Mouse (Mus musculus) heart, embryonic 16.5 days (tissue): ENCODE results near the gene Klri1. TPM values are rescaled to one million over a fixed set of nuclear protein-coding genes. Genes with fewer than 3 reads are reported as not detected.

Experiments used
- ATAC-seq: fragments of 200-750 bp; cut with Nextera tagmentation; replicated peaks from 2 replicates; pipeline ENCODE4 v1.8.0; 2017; ENCODE audit warnings: moderate number of reproducible peaks; ENCODE audit not compliant: insufficient read depth, low FRiP score; ENCODE audit errors: extremely low read depth
- H3K27ac ChIP-seq: fragments of 300-500 bp; sonication (generic); 2 replicates; pipeline ENCODE4 v1.5.1; 2014; ENCODE audit warnings: mild to moderate bottlenecking, low read length, control low read depth, moderate library complexity
- H3K27me3 ChIP-seq: fragments of 300-500 bp; sonication (generic); 2 replicates; pipeline ENCODE4 v1.6.1; 2014; ENCODE audit warnings: low read length, mixed read lengths; ENCODE audit not compliant: control insufficient read depth, insufficient read depth
- H3K36me3 ChIP-seq: fragments of 300-500 bp; sonication (generic); 2 replicates; pipeline ENCODE4 v1.6.1; 2014; ENCODE audit not compliant: control insufficient read depth, insufficient read depth
- H3K4me1 ChIP-seq: fragments of 300-500 bp; sonication (generic); 2 replicates; pipeline ENCODE4 v1.6.1; 2014; ENCODE audit warnings: low read length, mixed read lengths; ENCODE audit not compliant: control insufficient read depth, insufficient read depth
- H3K4me2 ChIP-seq: fragments of 300-500 bp; sonication (generic); 2 replicates; pipeline ENCODE4 v1.6.1; 2014; ENCODE audit warnings: low read depth, mild to moderate bottlenecking, control low read depth, low read length
- H3K4me3 ChIP-seq: fragments of 300-500 bp; sonication (generic); 2 replicates; pipeline ENCODE4 v1.5.1; 2014; ENCODE audit warnings: mild to moderate bottlenecking, control low read depth, low read length
- H3K9ac ChIP-seq: fragments of 300-500 bp; sonication (generic); 2 replicates; pipeline ENCODE4 v1.6.1; 2014; ENCODE audit warnings: low read length, control low read depth
- H3K9me3 ChIP-seq: fragments of 300-500 bp; sonication (generic); replicated peaks from 2 replicates; pipeline ENCODE4 v1.6.1; 2016; ENCODE audit warnings: low read length; ENCODE audit not compliant: control insufficient read depth
- WGBS: fragments of 180-500 bp; shearing (Covaris S2); extraction: QIAGEN DNeasy Blood & Tissue Kit; methylation state at CpG from one replicate; pipeline ENCODE4 v1.1.7; 2014; 5-methylcytosine and 5-hydroxymethylcytosine counted together
- polyA plus RNA-seq: library from polyadenylated mRNA; unstranded; fragments of >200 nt; fragmentation: Nextera tagmentation; extraction: Ambion mirVana; gene quantifications from 2 replicates; pipeline ENCODE4 v1.2.1, GENCODE M21; 2015

The Klri1 gene
- polyA plus RNA-seq = not detected in 2 replicates

DNA sequence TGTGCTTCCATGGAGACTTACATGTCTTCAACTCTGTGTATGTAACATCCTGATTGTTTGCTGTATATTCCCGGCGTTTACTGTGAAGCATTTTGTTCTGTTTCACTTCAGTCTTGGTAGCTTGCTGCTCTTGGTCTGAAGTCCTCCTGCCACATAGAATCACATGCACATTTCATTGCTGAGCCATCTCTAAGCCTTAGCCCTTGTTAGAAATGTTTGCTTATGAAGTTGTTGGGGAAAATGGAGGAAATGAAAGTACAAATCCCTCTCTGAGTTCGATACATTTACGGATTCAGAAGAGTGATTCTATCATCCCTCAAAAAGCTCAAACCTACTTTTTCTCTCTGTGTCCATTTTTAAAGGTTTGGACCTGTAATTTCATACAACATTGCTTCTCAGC is at the start of gene Klri1:
TSS of gene Klri1 (minus strand) at position 101 of the 400 bp plus-strand sequence.
- Histone ChIP-seq H3K36me3 (no peaks in the 10 kb centered on the region), H3K27ac (no peak within 1 kb of the TSS), H3K4me1 (no peaks in the 10 kb centered on the region), H3K9ac (no peak within 1 kb of the TSS), H3K9me3 (no peaks in the 10 kb centered on the region), H3K4me3 (no peak within 1 kb of the TSS), H3K27me3 (no peaks in the 10 kb centered on the region), H3K4me2 (no peak within 1 kb of the TSS)
- no peak for ATAC-seq
- 86% methylated on average over 4 of the region's 4 CpGs for WGBS

DNA sequence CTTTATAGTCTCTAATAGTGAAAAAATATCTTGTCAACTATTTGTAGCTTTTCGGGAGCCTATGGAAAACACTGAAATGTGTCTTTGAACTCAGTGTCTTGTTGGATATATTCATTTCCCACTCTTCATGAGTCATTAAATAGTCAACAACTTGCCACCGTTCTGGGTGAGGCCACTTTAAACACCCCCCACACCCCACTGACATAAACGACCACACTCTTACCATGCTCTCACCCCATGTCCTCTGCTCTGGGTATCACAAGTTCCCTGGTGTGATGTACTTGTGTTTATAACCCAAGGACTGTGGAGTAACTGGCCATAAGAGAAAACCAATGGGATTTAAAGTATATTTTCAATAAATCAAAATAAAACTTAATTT is 30.7 kb upstream of the Klri1 start:
- Histone ChIP-seq H3K36me3 (no peaks in the 10 kb centered on the region), H3K9ac (no peak overlapping the region), H3K4me2 (no peak overlapping the region), H3K4me1 (no peaks in the 10 kb centered on the region), H3K9me3 (no peaks in the 10 kb centered on the region), H3K27me3 (no peaks in the 10 kb centered on the region), H3K27ac (no peak overlapping the region), H3K4me3 (no peak overlapping the region)
- ATAC-seq = no peak
- 68% methylated on average over 3 of the region's 3 CpGs for WGBS

DNA sequence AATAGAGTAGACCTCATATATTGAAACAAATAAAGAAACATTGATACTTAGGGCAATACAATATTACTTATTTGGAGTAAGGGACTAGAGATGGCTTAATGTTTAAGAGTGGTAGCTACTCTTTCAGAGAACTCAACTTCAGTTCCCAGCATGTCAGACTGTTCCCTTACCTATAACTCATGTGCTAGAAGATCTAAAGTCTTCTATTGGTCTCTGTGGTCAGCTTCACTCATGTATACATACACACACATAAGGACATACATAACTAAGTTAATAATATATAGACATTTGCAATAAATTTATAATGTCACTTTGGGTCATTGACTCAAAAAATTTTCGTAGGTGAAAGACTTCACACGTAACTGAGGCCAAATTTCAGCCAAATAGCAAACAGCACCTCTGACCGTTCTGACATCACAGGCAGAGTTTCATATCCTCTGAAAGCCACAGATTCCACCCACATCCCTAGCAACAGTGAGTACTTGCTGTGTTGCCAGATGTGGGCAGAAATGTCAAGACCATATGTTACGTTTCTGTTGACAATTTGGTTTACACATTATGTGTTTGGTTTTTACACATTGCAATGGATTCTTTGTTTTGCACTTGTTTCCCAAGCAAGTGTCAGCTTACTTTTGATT is 30.2 kb upstream of the Klri1 start:
- Histone ChIP-seq H3K4me3 (no peak overlapping the region), H3K4me2 (no peak overlapping the region), H3K27me3 (no peaks in the 10 kb centered on the region), H3K4me1 (no peaks in the 10 kb centered on the region), H3K27ac (no peak overlapping the region), H3K36me3 (no peaks in the 10 kb centered on the region), H3K9ac (no peak overlapping the region), H3K9me3 (no peaks in the 10 kb centered on the region)
- ATAC-seq = no peak
- WGBS = 67% methylated on average over 4 of the region's 4 CpGs

DNA sequence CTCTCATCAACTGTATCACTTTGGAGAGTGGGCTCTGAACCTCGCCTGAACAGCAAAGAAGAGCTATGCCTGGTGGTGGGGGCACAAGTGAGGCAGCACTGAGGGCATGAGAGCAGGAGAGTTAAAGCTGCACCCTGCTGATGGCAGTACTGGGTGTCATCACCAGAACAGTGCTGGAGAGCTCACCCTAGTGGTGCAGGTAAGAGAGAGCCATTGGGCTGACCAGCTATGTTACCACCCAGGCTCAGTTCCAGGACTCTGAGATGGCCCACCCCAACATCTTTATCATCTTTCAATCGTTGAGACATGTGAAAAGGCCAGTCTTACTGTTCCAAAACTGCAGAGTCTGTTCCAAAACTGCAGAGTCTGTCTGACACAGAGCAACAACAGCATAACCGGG is 29.2 kb upstream of the Klri1 start:
- no peaks in the 10 kb centered on the region for H3K9me3 ChIP-seq
- H3K4me3 ChIP-seq = no peak overlapping the region
- no peaks in the 10 kb centered on the region for H3K4me1 ChIP-seq
- H3K9ac ChIP-seq = no peak overlapping the region
- no peak for ATAC-seq
- H3K36me3 ChIP-seq = no peaks in the 10 kb centered on the region
- H3K4me2 ChIP-seq = no peak overlapping the region
- WGBS = 58% methylated on average over 3 of the region's 3 CpGs
- H3K27me3 ChIP-seq = no peaks in the 10 kb centered on the region
- no peak overlapping the region for H3K27ac ChIP-seq

DNA sequence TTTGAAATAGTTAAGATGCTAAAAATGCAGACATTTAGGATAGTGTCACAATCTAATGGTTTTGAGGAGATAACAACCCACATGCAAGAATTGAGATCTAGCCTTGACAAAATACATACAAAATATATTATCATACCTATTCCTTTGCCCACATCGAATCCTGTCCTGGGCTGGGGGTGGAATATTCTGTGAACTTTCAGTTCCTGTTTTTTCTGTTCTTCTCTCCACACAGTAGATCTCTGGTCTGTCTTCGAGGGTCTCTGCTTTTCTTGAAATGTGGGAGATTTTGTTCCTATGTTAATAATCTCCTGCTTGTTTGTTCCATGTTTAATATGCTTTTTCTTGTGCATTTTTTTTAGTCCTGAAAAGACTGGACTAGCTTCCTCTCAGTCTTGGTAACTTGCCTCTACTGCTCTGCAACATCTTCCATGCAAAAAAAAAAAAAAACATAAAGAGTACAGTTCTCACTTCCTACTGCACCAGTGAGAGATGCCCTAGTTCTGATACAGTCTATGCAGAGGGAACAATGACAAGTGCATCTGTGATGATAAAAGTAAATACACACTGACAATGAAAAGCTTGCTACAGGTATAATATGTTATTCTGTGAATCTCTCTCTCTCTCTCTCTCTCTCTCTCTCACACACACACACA is 23.3 kb upstream of the Klri1 start, which contains the start of gene Klri2:
TSS of gene Klri2 (minus strand) at position 416 of the 653 bp plus-strand sequence.
- ATAC-seq = no peak
- Histone ChIP-seq H3K4me3 (no peak within 1 kb of the TSS), H3K4me1 (no peaks in the 10 kb centered on the region), H3K36me3 (no peaks in the 10 kb centered on the region), H3K4me2 (no peak within 1 kb of the TSS), H3K9me3 (no peaks in the 10 kb centered on the region), H3K27ac (no peak within 1 kb of the TSS), H3K27me3 (no peaks in the 10 kb centered on the region), H3K9ac (no peak within 1 kb of the TSS)
- WGBS = 51% methylated on average over 2 of the region's 2 CpGs

DNA sequence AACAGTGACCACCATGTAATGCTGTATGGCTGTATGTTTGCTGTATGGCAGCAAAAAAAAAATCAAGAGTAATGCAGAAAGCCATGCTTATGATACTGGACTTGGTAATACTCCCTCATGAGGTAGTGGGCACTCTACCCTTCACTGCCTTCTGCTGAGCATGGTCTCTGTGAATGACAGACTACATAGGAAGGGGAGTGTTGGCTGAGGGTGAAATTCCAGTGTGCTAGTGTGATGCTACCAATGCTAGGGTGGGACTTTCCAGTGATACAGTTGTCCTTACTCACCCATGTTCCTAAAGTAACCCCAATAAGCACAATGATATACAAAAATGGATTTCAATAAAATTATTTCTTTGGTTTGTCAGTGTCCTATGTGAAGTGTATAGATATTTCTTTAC is 19.5 kb upstream of the Klri1 start:
- Histone ChIP-seq H3K27ac (no peak overlapping the region), H3K4me3 (no peak overlapping the region), H3K4me1 (no peaks in the 10 kb centered on the region), H3K9me3 (no peaks in the 10 kb centered on the region), H3K36me3 (no peaks in the 10 kb centered on the region), H3K27me3 (no peaks in the 10 kb centered on the region), H3K4me2 (no peak overlapping the region), H3K9ac (no peak overlapping the region)
- ATAC-seq = no peak

DNA sequence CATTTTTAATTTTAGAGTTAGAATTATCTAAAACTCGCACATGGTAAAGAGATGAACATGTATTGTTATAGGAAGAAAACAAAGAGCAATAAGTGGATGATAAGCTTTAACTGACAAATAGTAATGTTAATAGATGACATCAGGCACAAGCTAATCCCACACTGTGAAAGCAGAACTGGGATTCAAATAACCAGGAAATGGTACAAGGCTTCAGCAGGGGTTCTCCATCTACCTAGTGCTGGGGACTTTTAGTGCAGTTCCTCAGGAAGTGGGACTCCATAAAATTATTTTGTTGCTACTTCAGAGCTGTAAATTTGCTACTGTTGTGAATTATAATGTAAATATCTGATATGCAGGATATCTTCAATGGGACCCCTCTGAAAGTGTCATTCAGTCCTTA is 10.3 kb upstream of the Klri1 start:
- Histone ChIP-seq H3K4me1 (no peaks in the 10 kb centered on the region), H3K4me3 (no peak overlapping the region), H3K4me2 (no peak overlapping the region), H3K9ac (no peak overlapping the region), H3K27me3 (no peaks in the 10 kb centered on the region), H3K9me3 (no peaks in the 10 kb centered on the region), H3K27ac (no peak overlapping the region), H3K36me3 (no peaks in the 10 kb centered on the region)
- no peak for ATAC-seq
- 69% methylated on average over 1 of the region's 1 CpGs for WGBS

DNA sequence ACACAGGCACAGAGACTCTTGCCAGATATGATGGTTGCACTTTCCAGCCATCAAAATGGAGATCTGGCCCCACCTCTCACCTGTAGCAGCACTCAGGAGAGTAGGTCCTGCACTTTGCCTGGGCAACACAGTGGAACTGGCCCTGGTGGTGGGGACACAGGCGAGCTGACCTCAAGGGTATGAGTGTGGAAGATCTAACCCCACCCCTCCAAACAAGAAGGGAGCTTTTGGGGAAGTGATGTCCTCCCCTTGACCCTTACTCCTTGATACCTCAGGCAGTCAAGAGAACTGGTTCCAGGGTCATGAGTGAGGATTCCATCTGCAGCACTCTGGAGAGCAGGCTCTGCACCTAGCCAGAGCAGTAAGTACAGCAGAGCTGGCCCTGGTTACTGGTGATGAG is 4.5 kb upstream of the Klri1 start:
- 33% methylated on average over 1 of the region's 1 CpGs for WGBS
- Histone ChIP-seq H3K27me3 (no peaks in the 10 kb centered on the region), H3K9me3 (no peaks in the 10 kb centered on the region), H3K4me1 (no peaks in the 10 kb centered on the region), H3K27ac (no peak overlapping the region), H3K4me3 (no peak overlapping the region), H3K4me2 (no peak overlapping the region), H3K9ac (no peak overlapping the region), H3K36me3 (no peaks in the 10 kb centered on the region)
- ATAC-seq = no peak

DNA sequence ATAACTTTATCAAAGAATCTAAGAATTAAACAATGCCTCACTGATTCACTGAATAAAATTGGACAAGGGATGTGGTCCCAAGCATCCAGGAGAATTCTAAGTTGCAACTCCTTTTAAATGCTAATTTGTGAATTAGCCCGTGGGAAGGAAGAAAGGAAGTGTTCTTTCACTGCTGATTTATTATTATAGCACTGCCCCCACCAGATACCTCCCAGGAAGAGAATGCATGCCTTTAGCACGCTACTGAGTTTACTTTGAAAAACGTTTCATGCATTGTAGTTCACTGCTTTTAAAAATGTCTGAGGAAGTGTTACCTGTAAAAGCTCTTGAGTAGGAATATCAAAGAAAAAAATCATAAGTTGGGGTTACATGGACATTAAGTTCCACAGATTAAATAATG is 3.6 kb upstream of the Klri1 start:
- Histone ChIP-seq H3K36me3 (no peaks in the 10 kb centered on the region), H3K4me3 (no peak overlapping the region), H3K27ac (no peak overlapping the region), H3K4me2 (no peak overlapping the region), H3K9me3 (no peaks in the 10 kb centered on the region), H3K27me3 (no peaks in the 10 kb centered on the region), H3K9ac (no peak overlapping the region), H3K4me1 (no peaks in the 10 kb centered on the region)
- ATAC-seq = no peak
- 37% methylated on average over 3 of the region's 3 CpGs for WGBS
